Mouse (Mus musculus): ENCODE data around the gene Wipf2. TPM values are rescaled to one million over a fixed set of nuclear protein-coding genes. Genes with fewer than 3 reads are reported as not detected.
"Not testable (repeated sequence)": the region's sequence is repeated elsewhere in the genome, so short reads cannot be mapped to it uniquely, and the experiment has no call there.

The Wipf2 gene
- polyA plus RNA-seq, 1 experiment from 2014 or later, result 3.3 TPM

- H3K4me3 ChIP-seq (ENCODE audit: low read depth, low read length), result no peak overlapping the region
- H3K36me3 ChIP-seq (ENCODE audit: control insufficient read depth, insufficient read depth, low read length), result no peaks in the 10 kb centered on the region
- H3K9me3 ChIP-seq (replicated peaks; ENCODE audit: control insufficient read depth, low read length), result no peaks in the 10 kb centered on the region
- H3K4me1 ChIP-seq (ENCODE audit: control insufficient read depth, insufficient read depth, low read length), result peaks cover 72% of the 10 kb centered on the region
- DNase-seq (ENCODE audit: low spot score), result no peak
- no peaks in the 10 kb centered on the region for H3K27me3 ChIP-seq (replicated peaks; ENCODE audit: control insufficient read depth, insufficient read depth, low read length)
- H3K9ac ChIP-seq (ENCODE audit: low read length), result peak overlapping the region; percentile 10
- H3K4me2 ChIP-seq (ENCODE audit: low read length), result peak overlapping the region; percentile 69
- no peak for ATAC-seq
- WGBS, result 5% methylated on average over 9 of the region's 9 CpGs
- H3K27ac ChIP-seq (ENCODE audit: low read depth, low read length), result peak overlapping the region; percentile 0; the same call in 1 of the 2 replicates
These were observed 66.1 kb downstream of the Wipf2 start for GRCm38 (mm10) chr11:98929503-98929902.

GRCm38 (mm10) chr11:98930127-98930601 lies 66.7 kb downstream of the Wipf2 start:
- Histone ChIP-seq H3K27me3 (replicated peaks; ENCODE audit: control insufficient read depth, insufficient read depth, low read length) (no peaks in the 10 kb centered on the region), H3K4me3 (ENCODE audit: low read depth, low read length) (no peak overlapping the region), H3K27ac (ENCODE audit: low read depth, low read length) (peak overlapping the region; percentile 44; the same call in 1 of the 2 replicates), H3K9me3 (replicated peaks; ENCODE audit: control insufficient read depth, low read length) (no peaks in the 10 kb centered on the region), H3K36me3 (ENCODE audit: control insufficient read depth, insufficient read depth, low read length) (no peaks in the 10 kb centered on the region), H3K9ac (ENCODE audit: low read length) (peak overlapping the region; percentile 4), H3K4me1 (ENCODE audit: control insufficient read depth, insufficient read depth, low read length) (peaks cover 68% of the 10 kb centered on the region), H3K4me2 (ENCODE audit: low read length) (peak overlapping the region; percentile 69; the same call in 1 of the 2 replicates)
- WGBS, result 48% methylated on average over 7 of the region's 7 CpGs
- DNase-seq (ENCODE audit: low spot score) (no peak), ATAC-seq (no peak)

GRCm38 (mm10) chr11:98930773-98931512 lies 67.5 kb downstream of the Wipf2 start:
- Histone ChIP-seq H3K36me3 (ENCODE audit: control insufficient read depth, insufficient read depth, low read length) (no peaks in the 10 kb centered on the region), H3K9ac (ENCODE audit: low read length) (peak overlapping the region; percentile 42; the same call in 1 of the 2 replicates), H3K4me1 (ENCODE audit: control insufficient read depth, insufficient read depth, low read length) (peaks cover 61% of the 10 kb centered on the region), H3K27ac (ENCODE audit: low read depth, low read length) (peak overlapping the region; percentile 68), H3K4me2 (ENCODE audit: low read length) (no peak overlapping the region), H3K27me3 (replicated peaks; ENCODE audit: control insufficient read depth, insufficient read depth, low read length) (no peaks in the 10 kb centered on the region; the same call in 1 of the 2 replicates), H3K4me3 (ENCODE audit: low read depth, low read length) (no peak overlapping the region), H3K9me3 (replicated peaks; ENCODE audit: control insufficient read depth, low read length) (no peaks in the 10 kb centered on the region)
- WGBS, result 41% methylated on average over 10 of the region's 10 CpGs
- DNase-seq (ENCODE audit: low spot score), result no peak
- no peak for ATAC-seq

GRCm38 (mm10) chr11:98931513-98932292 lies 68.3 kb downstream of the Wipf2 start:
- Histone ChIP-seq H3K4me3 (ENCODE audit: low read depth, low read length) (no peak overlapping the region), H3K27me3 (replicated peaks; ENCODE audit: control insufficient read depth, insufficient read depth, low read length) (no peaks in the 10 kb centered on the region; the same call in 1 of the 2 replicates), H3K36me3 (ENCODE audit: control insufficient read depth, insufficient read depth, low read length) (no peaks in the 10 kb centered on the region), H3K9ac (ENCODE audit: low read length) (peak overlapping the region; percentile 42; the same call in 1 of the 2 replicates), H3K4me1 (ENCODE audit: control insufficient read depth, insufficient read depth, low read length) (peaks cover 66% of the 10 kb centered on the region), H3K4me2 (ENCODE audit: low read length) (no peak overlapping the region), H3K9me3 (replicated peaks; ENCODE audit: control insufficient read depth, low read length) (no peaks in the 10 kb centered on the region), H3K27ac (ENCODE audit: low read depth, low read length) (peak overlapping the region; percentile 68)
- DNase-seq (ENCODE audit: low spot score), result peak; percentile 71
- ATAC-seq, result peak; percentile 33; the same call in 1 of the 2 replicates
- WGBS, result 11% methylated on average over 7 of the region's 7 CpGs

GRCm38 (mm10) chr11:98932293-98933091 lies 69.1 kb downstream of the Wipf2 start:
- Histone ChIP-seq H3K9me3 (replicated peaks; ENCODE audit: control insufficient read depth, low read length) (no peaks in the 10 kb centered on the region), H3K4me3 (ENCODE audit: low read depth, low read length) (no peak overlapping the region), H3K27me3 (replicated peaks; ENCODE audit: control insufficient read depth, insufficient read depth, low read length) (no peaks in the 10 kb centered on the region; the same call in 1 of the 2 replicates), H3K4me1 (ENCODE audit: control insufficient read depth, insufficient read depth, low read length) (peaks cover 68% of the 10 kb centered on the region), H3K27ac (ENCODE audit: low read depth, low read length) (no peak overlapping the region), H3K36me3 (ENCODE audit: control insufficient read depth, insufficient read depth, low read length) (no peaks in the 10 kb centered on the region), H3K9ac (ENCODE audit: low read length) (no peak overlapping the region), H3K4me2 (ENCODE audit: low read length) (no peak overlapping the region)
- DNase-seq (ENCODE audit: low spot score) (no peak), ATAC-seq (no peak)
- WGBS, result 40% methylated on average over 19 of the region's 19 CpGs

GRCm38 (mm10) chr11:98933151-98933550 lies 69.7 kb downstream of the Wipf2 start:
- Histone ChIP-seq H3K4me2 (ENCODE audit: low read length) (no peak overlapping the region), H3K9ac (ENCODE audit: low read length) (no peak overlapping the region; the same call in 1 of the 2 replicates)

GRCm38 (mm10) chr11:98933847-98934246 lies 70.4 kb downstream of the Wipf2 start:
- WGBS, result 78% methylated on average over 2 of the region's 2 CpGs

More at GRCm38 (mm10) chr11:98933151-98933550, 69.7 kb downstream of the Wipf2 start:
- WGBS, result 50% methylated on average over 9 of the region's 9 CpGs
- H3K4me1 ChIP-seq (ENCODE audit: control insufficient read depth, insufficient read depth, low read length), result peaks cover 63% of the 10 kb centered on the region
- no peaks in the 10 kb centered on the region; the same call in 1 of the 2 replicates for H3K27me3 ChIP-seq (replicated peaks; ENCODE audit: control insufficient read depth, insufficient read depth, low read length)
- ATAC-seq (no peak), DNase-seq (ENCODE audit: low spot score) (no peak)
- H3K9me3 ChIP-seq (replicated peaks; ENCODE audit: control insufficient read depth, low read length), result no peaks in the 10 kb centered on the region
- no peaks in the 10 kb centered on the region for H3K36me3 ChIP-seq (ENCODE audit: control insufficient read depth, insufficient read depth, low read length)
- no peak overlapping the region for H3K27ac ChIP-seq (ENCODE audit: low read depth, low read length)
- no peak overlapping the region for H3K4me3 ChIP-seq (ENCODE audit: low read depth, low read length)

GRCm38 (mm10) chr11:98934367-98934766 lies 70.9 kb downstream of the Wipf2 start:
- Histone ChIP-seq H3K4me3 (ENCODE audit: low read depth, low read length) (no peak overlapping the region), H3K27me3 (replicated peaks; ENCODE audit: control insufficient read depth, insufficient read depth, low read length) (no peaks in the 10 kb centered on the region; the same call in 1 of the 2 replicates), H3K9me3 (replicated peaks; ENCODE audit: control insufficient read depth, low read length) (no peaks in the 10 kb centered on the region), H3K36me3 (ENCODE audit: control insufficient read depth, insufficient read depth, low read length) (no peaks in the 10 kb centered on the region), H3K4me2 (ENCODE audit: low read length) (no peak overlapping the region), H3K4me1 (ENCODE audit: control insufficient read depth, insufficient read depth, low read length) (peaks cover 57% of the 10 kb centered on the region), H3K27ac (ENCODE audit: low read depth, low read length) (no peak overlapping the region), H3K9ac (ENCODE audit: low read length) (no peak overlapping the region)
- DNase-seq (ENCODE audit: low spot score), result no peak
- ATAC-seq, result no peak
- 98% methylated on average over 3 of the region's 3 CpGs for WGBS

More at GRCm38 (mm10) chr11:98933847-98934246, 70.4 kb downstream of the Wipf2 start:
- H3K27ac ChIP-seq (ENCODE audit: low read depth, low read length); H3K27me3 ChIP-seq (replicated peaks; ENCODE audit: control insufficient read depth, insufficient read depth, low read length); H3K9me3 ChIP-seq (replicated peaks; ENCODE audit: control insufficient read depth, low read length); H3K36me3 ChIP-seq (ENCODE audit: control insufficient read depth, insufficient read depth, low read length); H3K4me2 ChIP-seq (ENCODE audit: low read length); DNase-seq (ENCODE audit: low spot score); H3K4me3 ChIP-seq (ENCODE audit: low read depth, low read length); ATAC-seq; H3K9ac ChIP-seq (ENCODE audit: low read length): not testable (repeated sequence)
- H3K4me1 ChIP-seq (ENCODE audit: control insufficient read depth, insufficient read depth, low read length), result peaks cover 62% of the 10 kb centered on the region
